Mouse (Mus musculus): ENCODE results near the gene Fbxl16.

- TF ChIP-seq CTCF (IDR thresholded peaks at IDR 0.05; ENCODE audit: low read depth): no peak
- no peak for TF ChIP-seq EP300 (optimal IDR thresholded peaks at IDR 0.05)
Observed at GRCm38 (mm10) chr17:25866172-25866571, 57.3 kb downstream of the Fbxl16 start.

Measured in stomach, postnatal 0 days (tissue).